Mouse (Mus musculus): ENCODE measurements around the gene Ngp. TPM values are rescaled to one million over a fixed set of nuclear protein-coding genes. Genes with fewer than 3 reads are reported as not detected.
A peak's percentile ranks its signal among the peaks of the same experiment; 100 is the strongest.
"Not testable (repeated sequence)": the region's sequence is repeated elsewhere in the genome, so short reads cannot be mapped to it uniquely, and the experiment has no call there.

Ngp gene
- total RNA-seq, 2 experiments from 2014 or later, result not detected

DNA sequence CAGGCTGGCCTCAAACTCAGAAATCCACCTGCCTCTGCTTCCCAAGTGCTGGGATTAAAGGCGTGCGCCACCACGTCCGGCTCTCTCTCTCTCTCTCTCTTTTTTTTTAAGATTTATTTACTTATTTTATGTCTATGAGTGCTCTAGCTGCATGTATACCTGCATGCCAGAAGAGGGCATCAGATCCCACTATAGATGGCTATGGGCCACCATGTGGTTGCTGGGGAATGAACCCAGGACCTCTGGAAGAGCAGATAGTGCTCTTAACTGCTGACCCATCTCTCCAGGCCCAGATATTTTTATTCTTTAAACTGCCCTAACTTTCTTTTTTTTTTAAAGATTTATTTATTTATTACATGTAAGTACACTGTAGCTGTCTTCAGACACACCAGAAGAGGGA, 16.3 kb upstream of the Ngp start:
- not testable (repeated sequence) for H3K27ac ChIP-seq; H3K4me3 ChIP-seq; DNase-seq (ENCODE audit: low spot score in 2 of 2)
- TF ChIP-seq CTCF (conservative IDR thresholded peaks at IDR 0.05), result peak; percentile 46

DNA sequence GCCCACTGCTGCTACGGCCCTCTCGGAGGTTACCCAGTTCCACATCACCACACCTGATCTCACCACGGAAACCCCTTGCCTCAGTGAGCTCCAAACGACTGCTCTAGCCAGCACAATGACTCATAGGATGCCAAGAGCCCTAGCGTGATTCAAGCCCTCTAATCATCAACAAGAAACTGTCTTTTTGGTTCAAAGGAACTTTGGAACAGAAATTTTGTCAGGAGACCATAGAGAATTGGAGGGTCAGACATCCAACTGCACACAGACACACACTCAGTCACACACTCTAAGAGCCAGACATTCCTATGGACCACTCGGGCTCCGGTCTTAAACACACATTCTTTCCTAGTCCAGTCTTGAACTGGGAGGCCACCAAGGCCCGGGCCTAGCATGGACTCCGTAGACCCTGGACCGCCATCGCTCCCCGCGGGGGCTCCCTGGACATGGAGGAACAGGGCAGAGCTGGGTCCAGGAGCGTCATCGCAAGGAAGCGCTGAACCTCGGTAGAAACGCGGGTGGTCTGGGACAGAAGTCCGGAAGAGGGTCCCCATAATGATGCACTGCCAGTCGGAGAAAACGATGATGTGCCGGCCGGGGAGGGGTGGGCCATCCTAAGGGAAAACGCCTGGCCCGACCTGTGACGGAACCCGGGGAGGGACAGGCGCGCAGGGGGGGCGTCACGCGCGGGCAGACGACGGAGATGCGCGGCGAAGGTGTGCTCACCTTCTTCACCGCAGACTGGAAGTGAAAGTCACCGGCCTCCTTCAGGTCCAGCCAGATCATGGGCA, 12.0 kb upstream of the Ngp start:
- no peak for TF ChIP-seq CTCF (conservative IDR thresholded peaks at IDR 0.05)
- DNase-seq (ENCODE audit: low spot score in 2 of 2), result peak in 1 of 2 experiments; percentile 35
- H3K4me3 ChIP-seq, result peak overlapping the region; percentile 71
- H3K27ac ChIP-seq, result peak overlapping the region; percentile 90

GRCm38 (mm10) chr9:110408099-110408773, 11.3 kb upstream of the Ngp start, which contains the start of gene Ptpn23:
Gene Ptpn23, minus strand, starts transcription at chr9:110408213.
- peak within 1 kb of the TSS; percentile 71 for H3K4me3 ChIP-seq
- no peak for TF ChIP-seq CTCF (conservative IDR thresholded peaks at IDR 0.05)
- DNase-seq (ENCODE audit: low spot score in 2 of 2), result peak; percentile 94 to 96
- peak within 1 kb of the TSS; percentile 94 for H3K27ac ChIP-seq

DNA sequence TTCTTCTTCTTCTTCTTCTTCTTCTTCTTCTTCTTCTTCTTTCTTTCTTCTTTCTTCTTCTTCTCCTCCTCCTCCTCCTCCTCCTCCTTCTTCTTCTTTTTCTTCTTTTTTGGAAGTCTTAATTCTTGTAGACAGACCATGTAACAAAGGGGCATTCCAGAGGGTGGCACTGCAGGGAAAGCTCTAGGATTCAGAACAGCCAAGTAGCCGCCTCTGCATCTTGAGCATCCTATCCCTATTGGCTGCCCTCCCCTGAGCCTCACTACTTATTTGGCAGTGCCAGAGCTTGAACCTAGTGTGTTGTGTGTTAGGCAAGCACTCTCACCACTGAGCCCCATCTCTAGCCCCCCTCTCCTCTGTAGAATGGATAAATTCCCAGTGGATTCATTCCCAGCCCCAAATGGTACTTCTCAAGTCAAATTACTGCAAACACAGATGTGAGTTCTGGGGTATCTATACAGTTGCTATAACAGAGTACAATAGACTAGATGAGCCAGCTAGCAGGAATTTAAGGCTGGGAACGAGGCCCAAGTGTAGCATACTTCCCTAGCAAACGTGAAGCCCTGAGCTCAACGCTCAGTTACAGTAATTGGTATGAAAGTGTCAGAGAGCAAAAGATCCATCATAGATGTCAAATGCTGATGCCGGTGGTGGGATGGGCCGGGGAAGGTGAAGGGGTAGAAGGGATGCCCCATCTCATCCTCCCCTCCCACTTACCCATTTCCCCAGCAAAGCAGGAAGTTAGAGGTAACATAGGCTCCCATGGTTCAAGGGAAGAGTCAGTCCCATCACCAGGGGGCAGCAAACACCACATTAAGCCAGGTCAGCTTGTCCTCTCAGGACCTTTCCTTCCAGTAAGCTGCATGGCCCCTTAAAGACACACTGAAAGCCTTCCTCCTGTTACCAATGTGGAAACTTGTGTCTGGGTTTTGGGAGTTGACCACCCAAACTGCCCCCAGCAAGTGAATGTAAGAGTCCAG, 8.3 kb upstream of the Ngp start:
- TF ChIP-seq CTCF (conservative IDR thresholded peaks at IDR 0.05), result peak; percentile 85
- H3K27ac ChIP-seq, result no peak overlapping the region
- DNase-seq (ENCODE audit: low spot score in 2 of 2), result peak; percentile 74 to 82
- H3K4me3 ChIP-seq, result no peak overlapping the region

DNA sequence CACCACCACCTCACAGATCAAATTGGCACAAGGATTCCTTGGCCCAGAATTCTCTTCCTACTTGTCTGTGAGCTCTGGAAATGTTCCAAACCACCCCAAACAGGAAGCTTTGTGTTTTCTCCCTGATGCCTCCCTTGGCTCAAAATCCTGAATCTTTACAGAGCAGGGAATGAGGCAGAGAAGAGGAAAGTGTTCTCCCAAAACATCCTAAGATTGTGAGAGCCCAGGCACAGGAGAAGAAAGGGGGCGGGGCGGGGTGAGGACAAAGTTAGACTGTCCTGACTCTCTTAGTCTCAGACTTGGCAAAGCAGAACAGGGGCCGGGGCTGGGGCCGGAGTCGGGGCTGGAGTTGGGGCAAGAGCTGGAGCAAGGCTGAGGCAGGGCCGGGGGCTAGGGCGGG, 6.6 kb upstream of the Ngp start:
- no peak for DNase-seq (ENCODE audit: low spot score in 2 of 2)

DNA sequence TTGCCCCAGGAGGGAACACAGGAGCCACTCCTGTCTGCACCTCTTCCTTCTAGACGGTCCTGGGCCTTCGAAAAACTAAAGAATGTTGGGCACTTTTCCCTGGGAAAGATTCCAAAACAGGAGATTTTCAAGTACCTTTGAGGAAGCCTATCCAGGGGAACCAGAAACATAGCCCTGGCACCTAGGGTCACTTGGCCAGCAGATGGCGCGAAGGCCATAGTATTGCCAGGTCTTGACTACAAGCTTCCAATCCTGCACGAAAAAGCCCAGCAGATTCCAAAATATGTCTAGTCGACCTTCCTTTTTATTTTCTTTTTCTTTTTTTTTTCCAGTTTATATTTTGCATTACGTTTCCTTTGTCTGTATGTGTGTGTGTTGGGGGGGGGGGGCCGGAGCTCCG, 5.8 kb upstream of the Ngp start:
- Histone ChIP-seq H3K4me3 (no peak overlapping the region), H3K27ac (no peak overlapping the region)
- TF ChIP-seq CTCF (conservative IDR thresholded peaks at IDR 0.05), result peak; percentile 71
- DNase-seq (ENCODE audit: low spot score in 2 of 2), result no peak

More for the DNA sequence above, 6.6 kb upstream of the Ngp start:
- Histone ChIP-seq H3K27ac (no peak overlapping the region), H3K4me3 (no peak overlapping the region)
- no peak for TF ChIP-seq CTCF (conservative IDR thresholded peaks at IDR 0.05)

- Histone ChIP-seq H3K27ac (peak overlapping the region; percentile 43; the same call in 1 of the 2 replicates), H3K4me3 (no peak overlapping the region)
- DNase-seq (ENCODE audit: low spot score in 2 of 2), result peak; percentile 37 to 85
- no peak for TF ChIP-seq CTCF (conservative IDR thresholded peaks at IDR 0.05)
Observed at GRCm38 (mm10) chr9:110431241-110431640, 11.7 kb downstream of the Ngp start.

GRCm38 (mm10) chr9:110433045-110433444, 13.5 kb downstream of the Ngp start:
- DNase-seq (ENCODE audit: low spot score in 2 of 2), result no peak
- no peak overlapping the region for H3K4me3 ChIP-seq
- no peak for TF ChIP-seq CTCF (conservative IDR thresholded peaks at IDR 0.05)
- no peak overlapping the region for H3K27ac ChIP-seq

DNA sequence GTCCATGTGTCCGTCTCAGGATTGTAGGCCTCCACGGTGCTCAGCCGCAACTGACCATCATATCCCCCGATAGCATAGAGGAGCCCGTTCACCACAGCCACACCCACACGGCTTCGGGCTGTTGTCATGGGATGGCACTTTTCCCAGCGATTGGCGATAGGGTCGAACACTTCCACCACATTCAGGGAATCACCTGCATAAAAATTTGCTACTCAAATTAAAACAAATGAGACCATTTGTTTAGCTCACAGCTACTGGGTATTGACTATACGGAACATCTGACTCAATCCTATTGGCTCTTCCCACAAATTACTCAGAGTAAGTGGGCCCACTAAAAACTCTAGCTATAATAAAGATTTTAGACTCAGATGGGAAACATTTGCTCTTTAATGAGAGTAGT, 16.5 kb downstream of the Ngp start:
- DNase-seq (ENCODE audit: low spot score in 2 of 2), result no peak
- no peak for TF ChIP-seq CTCF (conservative IDR thresholded peaks at IDR 0.05)
- no peak overlapping the region for H3K27ac ChIP-seq
- H3K4me3 ChIP-seq, result no peak overlapping the region

- Histone ChIP-seq H3K4me3 (no peak overlapping the region), H3K27ac (no peak overlapping the region)
- DNase-seq (ENCODE audit: low spot score in 2 of 2), result no peak
- TF ChIP-seq CTCF (conservative IDR thresholded peaks at IDR 0.05), result peak; percentile 43; the same call in 1 of the 2 replicates
Observed at GRCm38 (mm10) chr9:110440049-110440448, 20.5 kb downstream of the Ngp start.

DNA sequence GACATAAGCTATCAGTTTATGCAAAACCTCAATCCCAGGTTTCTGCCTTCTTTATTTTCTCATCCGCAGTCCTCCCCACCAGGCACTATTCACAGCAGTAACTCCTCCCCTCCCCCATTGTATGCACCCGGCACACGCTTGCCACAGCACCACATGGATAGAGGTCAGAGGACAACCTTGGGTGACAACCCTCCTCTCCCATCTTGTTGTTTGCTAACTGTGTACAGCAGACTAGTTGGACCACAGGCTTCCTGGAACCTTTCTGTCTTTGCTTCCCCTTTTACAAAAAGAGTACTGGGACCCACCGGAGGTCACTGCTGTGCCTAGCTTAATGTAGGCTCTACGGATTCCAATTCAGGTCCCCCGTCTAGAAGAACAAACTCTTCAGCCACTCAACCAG, 21.0 kb downstream of the Ngp start:
- DNase-seq (ENCODE audit: low spot score in 2 of 2), result no peak
- H3K4me3 ChIP-seq, result no peak overlapping the region
- H3K27ac ChIP-seq, result no peak overlapping the region
- no peak for TF ChIP-seq CTCF (conservative IDR thresholded peaks at IDR 0.05)

- Histone ChIP-seq H3K4me3 (no peak overlapping the region), H3K27ac (no peak overlapping the region)
- no peak for TF ChIP-seq CTCF (conservative IDR thresholded peaks at IDR 0.05)
- DNase-seq (ENCODE audit: low spot score in 2 of 2), result no peak
Observed at GRCm38 (mm10) chr9:110448356-110448755, 28.8 kb downstream of the Ngp start.
